Mouse (Mus musculus) MEL (cell line): ENCODE data around the gene Gstm6. TPM values are rescaled to one million over a fixed set of nuclear protein-coding genes. Genes with fewer than 3 reads are reported as not detected.

Experiments
- DNase-seq: peaks from one replicate; pipeline ENCODE4 v3.0.0; 2011; ENCODE audit warnings: low read depth, low spot score
- H3K27ac ChIP-seq: 2 replicates; pipeline ENCODE4 v1.5.1; 2012; ENCODE audit warnings: low read depth, mild to moderate bottlenecking, control low read depth, low read length, moderate library complexity; ENCODE audit not compliant: control insufficient read depth
- H3K27me3 ChIP-seq, 2 experiments: fragments of 150-350 bp in 1 of 2; sonication (generic) in 1 of 2; 2 replicates each; pipeline ENCODE4 v1.6.1; 2012; ENCODE audit warnings: low read length in 2 of 2, mild to moderate bottlenecking in 2 of 2, improper control_type of control experiment in 1 of 2, moderate library complexity in 1 of 2; ENCODE audit not compliant: insufficient read depth in 2 of 2, control insufficient read depth in 1 of 2
- H3K36me3 ChIP-seq, 2 experiments: 2 replicates each; pipeline ENCODE4 v1.6.1; 2012 to 2014; ENCODE audit warnings: low read length in 2 of 2, improper control_type of control experiment in 1 of 2, inconsistent platforms in 1 of 2, mild to moderate bottlenecking in 1 of 2; ENCODE audit not compliant: insufficient read depth in 2 of 2, control insufficient read depth in 1 of 2
- H3K4me1 ChIP-seq, 2 experiments: fragments of 150-350 bp in 1 of 2; sonication (generic) in 1 of 2; 2 replicates each; pipeline ENCODE4 v1.6.1; 2012; ENCODE audit warnings: low read length in 2 of 2, improper control_type of control experiment in 1 of 2, mild to moderate bottlenecking in 1 of 2; ENCODE audit not compliant: insufficient read depth in 2 of 2, control insufficient read depth in 1 of 2
- H3K4me3 ChIP-seq, 2 experiments: fragments of 150-350 bp in 1 of 2; sonication (generic) in 1 of 2; 2 replicates each; pipeline ENCODE4 v1.5.1; 2012; ENCODE audit warnings: low read depth in 2 of 2, low read length in 2 of 2, mild to moderate bottlenecking in 2 of 2, moderate library complexity in 2 of 2, control low read depth in 1 of 2, improper control_type of control experiment in 1 of 2; ENCODE audit not compliant: control insufficient read depth in 1 of 2, insufficient read depth in 1 of 2
- H3K79me2 ChIP-seq: 2 replicates; pipeline ENCODE4 v1.6.1; 2012; ENCODE audit warnings: mild to moderate bottlenecking, low read length, moderate library complexity; ENCODE audit not compliant: control insufficient read depth, poor library complexity, insufficient read depth
- H3K9ac ChIP-seq: 2 replicates; pipeline ENCODE4 v1.6.1; 2012; ENCODE audit warnings: low read depth, mild to moderate bottlenecking, control low read depth, low read length, moderate library complexity; ENCODE audit not compliant: control insufficient read depth, poor library complexity, severe bottlenecking
- H3K9me3 ChIP-seq: fragments of 150-350 bp; sonication (generic); replicated peaks from 2 replicates; pipeline ENCODE4 v1.6.1; 2012; ENCODE audit warnings: mild to moderate bottlenecking, low read length, improper control_type of control experiment, moderate library complexity; ENCODE audit not compliant: insufficient read depth
- CTCF ChIP-seq, 3 experiments: IDR thresholded peaks in 2 of 3; conservative IDR thresholded peaks in 1 of 3; 2 replicates each; pipeline ENCODE4 v1.5.1; 2011 to 2012; ENCODE audit warnings: low read length in 3 of 3, low read depth in 2 of 3, mild to moderate bottlenecking in 2 of 3, improper control_type of control experiment in 1 of 3, inconsistent platforms in 1 of 3, mixed read lengths in 1 of 3, moderate library complexity in 1 of 3; ENCODE audit not compliant: control insufficient read depth in 1 of 3, insufficient read depth in 1 of 3, poor library complexity in 1 of 3, severe bottlenecking in 1 of 3
- ELF1 ChIP-seq: IDR thresholded peaks from 2 replicates; pipeline ENCODE4 v1.6.1; 2014; ENCODE audit warnings: low read depth, mild to moderate bottlenecking, inconsistent platforms, low read length, improper control_type of control experiment, moderate library complexity
- ETS1 ChIP-seq: IDR thresholded peaks from 2 replicates; pipeline ENCODE4 v1.6.1; 2012; ENCODE audit warnings: low read depth, mild to moderate bottlenecking, inconsistent platforms, low read length, improper control_type of control experiment, moderate library complexity
- GATA1 ChIP-seq: IDR thresholded peaks from 2 replicates; pipeline ENCODE4 v1.6.1; 2011; ENCODE audit warnings: low read depth, low read length, improper control_type of control experiment
- HCFC1 ChIP-seq: IDR thresholded peaks from 2 replicates; pipeline ENCODE4 v1.6.1; 2012; ENCODE audit warnings: low read depth, mild to moderate bottlenecking, inconsistent platforms, low read length, improper control_type of control experiment, moderate library complexity
- JUND ChIP-seq: IDR thresholded peaks from 2 replicates; pipeline ENCODE4 v1.6.1; 2011; ENCODE audit warnings: low read depth, mild to moderate bottlenecking, improper control_type of control experiment, low read length
- MYB ChIP-seq: IDR thresholded peaks from 2 replicates; pipeline ENCODE4 v1.6.1; 2011; ENCODE audit warnings: mild to moderate bottlenecking, low read depth, low read length, improper control_type of control experiment
- POLR2AphosphoS5 ChIP-seq: IDR thresholded peaks from 2 replicates; pipeline ENCODE4 v1.6.1; 2012; ENCODE audit warnings: low read depth, borderline replicate concordance, mild to moderate bottlenecking, inconsistent platforms, low read length, moderate library complexity, mixed read lengths
- RAD21 ChIP-seq: IDR thresholded peaks from 2 replicates; pipeline ENCODE4 v1.6.1; 2011; ENCODE audit warnings: mild to moderate bottlenecking, low read depth, low read length, improper control_type of control experiment
- RCOR1 ChIP-seq: IDR thresholded peaks from 2 replicates; pipeline ENCODE4 v1.6.1; 2012; ENCODE audit warnings: low read depth, mild to moderate bottlenecking, inconsistent platforms, low read length, improper control_type of control experiment
- SIN3A ChIP-seq: IDR thresholded peaks from 2 replicates; pipeline ENCODE4 v1.6.1; 2012; ENCODE audit warnings: low read length, improper control_type of control experiment, inconsistent platforms
- SMC3 ChIP-seq: IDR thresholded peaks from 2 replicates; pipeline ENCODE4 v1.6.1; 2011; ENCODE audit warnings: low read depth, low read length, improper control_type of control experiment
- TAL1 ChIP-seq: IDR thresholded peaks from 2 replicates; pipeline ENCODE4 v1.6.1; 2012; ENCODE audit warnings: mild to moderate bottlenecking, inconsistent platforms, low read length, moderate library complexity, mixed read lengths
- TBP ChIP-seq: IDR thresholded peaks from 2 replicates; pipeline ENCODE4 v1.8.0; 2011; ENCODE audit warnings: low read depth, low read length, improper control_type of control experiment
- ZC3H11A ChIP-seq: IDR thresholded peaks from 2 replicates; pipeline ENCODE4 v1.6.1; 2012; ENCODE audit warnings: low read depth, mild to moderate bottlenecking, inconsistent platforms, low read length, improper control_type of control experiment
- ZMIZ1 ChIP-seq: IDR thresholded peaks from 2 replicates; pipeline ENCODE4 v1.6.1; 2012; ENCODE audit warnings: low read depth, mild to moderate bottlenecking, inconsistent platforms, low read length, improper control_type of control experiment, moderate library complexity
- polyA plus RNA-seq, 2 experiments: library from polyadenylated mRNA; stranded (reverse) in 1 of 2; unstranded in 1 of 2; fragments of >175 nt in 1 of 2; fragments of >200 nt in 1 of 2; gene quantifications; 2 replicates each; pipeline versions ENCODE4 v1.2.1 to v1.2.4; 2012; ENCODE audit warnings: low replicate concordance in 2 of 2, low read depth in 1 of 2; ENCODE audit not compliant: insufficient read length in 2 of 2, insufficient read depth in 1 of 2, missing spikeins in 1 of 2
- total RNA-seq: library from RNA; depleted of rRNA; stranded (reverse); fragments of 300-350 nt; gene quantifications from 2 replicates; pipeline ENCODE4 v1.2.3, GENCODE M21; 2012

Gene Gstm6
- total and polyA plus RNA-seq, 3 experiments = 0.13 TPM; not detected in 2

- TF ChIP-seq RCOR1 (0 out of 2 replicates have a peak, but pooled peaks have one; percentile 2), GATA1 (no peak), ZMIZ1 (no peak), MYB (no peak), TAL1 (no peak)
- DNase-seq = no peak
- Histone ChIP-seq H3K79me2 (no peaks in the 10 kb centered on the region), H3K27ac (no peak overlapping the region), H3K9me3 (no peaks in the 10 kb centered on the region), H3K27me3 (peaks cover 0 to 1% of the 10 kb centered on the region in 2 experiments), H3K4me1 (peaks cover 2 to 12% of the 10 kb centered on the region in 2 experiments; a peak in 2 of 4 replicates), H3K4me3 (0 out of 4 replicates have a peak overlapping the region, but pooled peaks of 1 of the 2 experiments have one; percentile 2), H3K36me3 (peaks cover 0 to 4% of the 10 kb centered on the region in 2 experiments; a peak in 2 of 4 replicates), H3K9ac (no peak overlapping the region)
Observed at GRCm38 (mm10) chr3:107932128-107932527, 11.4 kb downstream of the Gstm6 start.

GRCm38 (mm10) chr3:107931670-107932069 is 11.9 kb downstream of the Gstm6 start, which contains the start of gene Gstm7:
Gene Gstm7 (minus strand): TSS chr3:107931817.
- H3K4me3 ChIP-seq = peak within 1 kb of the TSS; percentile 40 to 49
- peak in 2 of 3 experiments; percentile 10 to 48; a peak in 2 of 6 replicates for TF ChIP-seq CTCF (IDR thresholded peaks at IDR 0.05 in 2 of 3, conservative IDR thresholded peaks at IDR 0.05 in 1 of 3; ENCODE audit: control insufficient read depth in 1 of 3, insufficient read depth in 1 of 3, low read depth in 2 of 3, low read length in 3 of 3, poor library complexity in 1 of 3, severe bottlenecking in 1 of 3)
- no peak for TF ChIP-seq POLR2AphosphoS5
- TF ChIP-seq ZC3H11A = no peak
- 0 out of 2 replicates have a peak, but pooled peaks have one; percentile 12 for TF ChIP-seq TBP
- TF ChIP-seq JUND = no peak
- TF ChIP-seq RCOR1 = peak; percentile 18; the same call in 1 of the 2 replicates
- TF ChIP-seq HCFC1 = peak; percentile 32; the same call in 1 of the 2 replicates
- TF ChIP-seq ELF1 = peak; percentile 20; the same call in 1 of the 2 replicates
- TF ChIP-seq SMC3 = peak; percentile 28
- peak; percentile 31 for TF ChIP-seq RAD21
- peak; percentile 16; the same call in 1 of the 2 replicates for TF ChIP-seq ETS1
- peak; percentile 50 for TF ChIP-seq SIN3A
- TF ChIP-seq, all 39 proteins: peak for 9

More at GRCm38 (mm10) chr3:107931670-107932069, 11.9 kb downstream of the Gstm6 start, which contains the start of gene Gstm7:
- Histone ChIP-seq H3K4me1 (peaks cover 2 to 12% of the 10 kb centered on the region in 2 experiments; a peak in 2 of 4 replicates), H3K9ac (0 out of 2 replicates have a peak within 1 kb of the TSS, but pooled peaks have one; percentile 28), H3K27me3 (peaks cover 0 to 1% of the 10 kb centered on the region in 2 experiments), H3K36me3 (peaks cover 0 to 4% of the 10 kb centered on the region in 2 experiments; a peak in 2 of 4 replicates), H3K9me3 (no peaks in the 10 kb centered on the region), H3K79me2 (no peaks in the 10 kb centered on the region), H3K27ac (no peak within 1 kb of the TSS)
- DNase-seq = peak; percentile 96
